Mouse (Mus musculus): ENCODE results near the gene Pgrmc2. TPM values are rescaled to one million over a fixed set of nuclear protein-coding genes. Genes with fewer than 3 reads are reported as not detected.
A peak's percentile ranks its signal among the peaks of the same experiment; 100 is the strongest.

Pgrmc2 gene
- total RNA-seq, 2 experiments from 2014 or later, result 54.4 to 56.4 TPM

- no peak for DNase-seq (ENCODE audit: low spot score in 2 of 2)
- TF ChIP-seq CTCF (conservative IDR thresholded peaks at IDR 0.05), result no peak
- H3K27ac ChIP-seq, result no peak overlapping the region
- no peak overlapping the region for H3K4me3 ChIP-seq
Observed at GRCm38 (mm10) chr3:41092311-41092710, 9.5 kb upstream of the Pgrmc2 start.

- no peak overlapping the region for H3K27ac ChIP-seq
- no peak for DNase-seq (ENCODE audit: low spot score in 2 of 2)
- TF ChIP-seq CTCF (conservative IDR thresholded peaks at IDR 0.05), result no peak
- H3K4me3 ChIP-seq, result no peak overlapping the region
Observed at GRCm38 (mm10) chr3:41090839-41091238, 8.0 kb upstream of the Pgrmc2 start.

- Histone ChIP-seq H3K27ac (no peak overlapping the region), H3K4me3 (no peak overlapping the region)
- no peak for TF ChIP-seq CTCF (conservative IDR thresholded peaks at IDR 0.05)
- DNase-seq (ENCODE audit: low spot score in 2 of 2), result no peak
Observed at GRCm38 (mm10) chr3:41087071-41087470, 4.2 kb upstream of the Pgrmc2 start.

- no peak for DNase-seq (ENCODE audit: low spot score in 2 of 2)
- Histone ChIP-seq H3K4me3 (no peak overlapping the region), H3K27ac (no peak overlapping the region)
- TF ChIP-seq CTCF (conservative IDR thresholded peaks at IDR 0.05), result no peak
Observed at GRCm38 (mm10) chr3:41084421-41084820, 1.6 kb upstream of the Pgrmc2 start.

- H3K27ac ChIP-seq, result peak overlapping the region; percentile 97
- no peak for DNase-seq (ENCODE audit: low spot score in 2 of 2)
- TF ChIP-seq CTCF (conservative IDR thresholded peaks at IDR 0.05), result no peak
- H3K4me3 ChIP-seq, result peak overlapping the region; percentile 94
Observed at GRCm38 (mm10) chr3:41083790-41084112, 905 bp upstream of the Pgrmc2 start.

GRCm38 (mm10) chr3:41082520-41082884 is 344 bp downstream of the Pgrmc2 start:
- Histone ChIP-seq H3K4me3 (peak overlapping the region; percentile 94), H3K27ac (peak overlapping the region; percentile 93)
- DNase-seq (ENCODE audit: low spot score in 2 of 2), result peak in 1 of 2 experiments; percentile 19
- TF ChIP-seq CTCF (conservative IDR thresholded peaks at IDR 0.05), result no peak

GRCm38 (mm10) chr3:41081474-41082301 is 1.2 kb downstream of the Pgrmc2 start:
- Histone ChIP-seq H3K4me3 (peak overlapping the region; percentile 94), H3K27ac (peak overlapping the region; percentile 93)
- no peak for TF ChIP-seq CTCF (conservative IDR thresholded peaks at IDR 0.05)
- no peak for DNase-seq (ENCODE audit: low spot score in 2 of 2)

- Histone ChIP-seq H3K4me3 (no peak overlapping the region), H3K27ac (no peak overlapping the region)
- TF ChIP-seq CTCF (conservative IDR thresholded peaks at IDR 0.05), result no peak
- DNase-seq (ENCODE audit: low spot score in 2 of 2), result no peak
Observed at GRCm38 (mm10) chr3:41080724-41081123, 2.1 kb downstream of the Pgrmc2 start.

GRCm38 (mm10) chr3:41078673-41079072 is 4.2 kb downstream of the Pgrmc2 start:
- H3K27ac ChIP-seq, result no peak overlapping the region
- no peak for TF ChIP-seq CTCF (conservative IDR thresholded peaks at IDR 0.05)
- no peak overlapping the region for H3K4me3 ChIP-seq
- no peak for DNase-seq (ENCODE audit: low spot score in 2 of 2)

- Histone ChIP-seq H3K27ac (no peak overlapping the region), H3K4me3 (no peak overlapping the region)
- TF ChIP-seq CTCF (conservative IDR thresholded peaks at IDR 0.05), result no peak
- DNase-seq (ENCODE audit: low spot score in 2 of 2), result no peak
Observed at GRCm38 (mm10) chr3:41075376-41075775, 7.5 kb downstream of the Pgrmc2 start.

GRCm38 (mm10) chr3:41070519-41070918 is 12.3 kb downstream of the Pgrmc2 start:
- no peak overlapping the region for H3K4me3 ChIP-seq
- H3K27ac ChIP-seq, result no peak overlapping the region
- TF ChIP-seq CTCF (conservative IDR thresholded peaks at IDR 0.05), result peak; percentile 34; the same call in 1 of the 2 replicates
- DNase-seq (ENCODE audit: low spot score in 2 of 2), result no peak

GRCm38 (mm10) chr3:41065320-41065719 is 17.5 kb downstream of the Pgrmc2 start:
- DNase-seq (ENCODE audit: low spot score in 2 of 2), result no peak
- Histone ChIP-seq H3K4me3 (no peak overlapping the region), H3K27ac (no peak overlapping the region)
- no peak for TF ChIP-seq CTCF (conservative IDR thresholded peaks at IDR 0.05)

GRCm38 (mm10) chr3:41062758-41063157 is 20.1 kb downstream of the Pgrmc2 start:
- no peak for TF ChIP-seq CTCF (conservative IDR thresholded peaks at IDR 0.05)
- Histone ChIP-seq H3K27ac (no peak overlapping the region), H3K4me3 (no peak overlapping the region)
- DNase-seq (ENCODE audit: low spot score in 2 of 2), result no peak

- TF ChIP-seq CTCF (conservative IDR thresholded peaks at IDR 0.05), result no peak
- H3K4me3 ChIP-seq, result no peak overlapping the region
- no peak for DNase-seq (ENCODE audit: low spot score in 2 of 2)
- H3K27ac ChIP-seq, result no peak overlapping the region
Observed at GRCm38 (mm10) chr3:41061831-41062565, 20.8 kb downstream of the Pgrmc2 start.
